ENCODE assay signal across 10 mouse cellular contexts in the genomic region with DNA sequence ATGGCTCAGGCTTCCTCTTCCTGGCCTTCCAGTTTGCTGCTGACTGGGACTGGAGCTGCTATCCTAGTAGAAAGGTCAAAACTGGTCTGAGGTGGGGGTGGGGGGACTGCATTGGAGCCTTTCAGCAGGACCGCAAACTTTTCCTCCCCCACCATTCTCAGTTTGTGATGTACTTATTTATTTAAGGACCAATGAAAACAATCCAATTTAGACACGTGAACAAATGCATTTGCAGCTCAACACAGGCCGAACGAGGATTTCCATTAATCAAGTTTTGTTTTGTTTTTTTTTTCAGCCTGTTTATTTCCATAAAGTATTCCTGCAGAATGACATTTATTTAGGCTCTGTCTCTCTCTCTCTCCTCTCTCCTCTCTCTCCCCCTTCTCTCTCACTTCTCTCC. TPM values are rescaled to one million over a fixed set of nuclear protein-coding genes. Genes with fewer than 3 reads are reported as not detected.
A peak's percentile ranks its signal among the peaks of the same experiment; 100 is the strongest.
DNase-seq lines count a peak whose midpoint lies in the region; ATAC-seq and TF ChIP-seq lines count a peak whose summit lies in the region.
"Had no signal": no experiment of that assay in that cellular context is flagged by ENCODE, and none has a peak within 500 bp of the region (broad histone marks: within the 10 kb centered on the region; RNA-seq: fewer than 3 reads in every experiment).

No protein-coding gene starts in this region.

- H3K4me2 ChIP-seq in forebrain, embryonic 14.5 days (ENCODE audit: low read length), result peak overlapping the region; percentile 98
- peak overlapping the region; percentile 99 for H3K4me2 ChIP-seq in neural tube, embryonic 15.5 days

- peak overlapping the region; percentile 62 for H3K4me3 ChIP-seq in lung, adult 2 months (replicated peaks; ENCODE audit: extremely low read depth, low read depth, low read length)
- H3K4me3 ChIP-seq in forebrain, embryonic 14.5 days (ENCODE audit: low read depth, low read length), result 0 out of 2 replicates have a peak overlapping the region, but pooled peaks have one; percentile 0
- H3K4me3 ChIP-seq in limb, embryonic 10.5 days, result peak overlapping the region; percentile 81
- peak overlapping the region; percentile 77 for H3K4me3 ChIP-seq in neural tube, embryonic 15.5 days (replicated peaks)

- no peak for DNase-seq in lung, adult 2 months
- no peak for DNase-seq in lung, postnatal 10 days
- DNase-seq in forebrain, embryonic 14.5 days (ENCODE audit: low spot score), result peak; percentile 23
- DNase-seq in limb, embryonic 10.5 days (ENCODE audit: low spot score), result no peak
- no peak for DNase-seq in cerebellum, postnatal 10 days
- DNase-seq in urinary bladder, postnatal 25 days (ENCODE audit: low spot score), result no peak
- DNase-seq: cerebellum, adult 8-10 months had no signal

- peaks cover 9% of the 10 kb centered on the region; the same call in 1 of the 2 replicates for H3K27me3 ChIP-seq in forebrain, embryonic 14.5 days (replicated peaks; ENCODE audit: control insufficient read depth, insufficient read depth, low read length)
- peaks cover 18% of the 10 kb centered on the region for H3K27me3 ChIP-seq in limb, embryonic 10.5 days (ENCODE audit: low read depth, poor library complexity, severe bottlenecking)
- peaks cover 7% of the 10 kb centered on the region; the same call in 1 of the 2 replicates for H3K27me3 ChIP-seq in neural tube, embryonic 15.5 days (replicated peaks)

- no peak overlapping the region for H3K9ac ChIP-seq in forebrain, embryonic 14.5 days (ENCODE audit: low read length)
- H3K9ac ChIP-seq in neural tube, embryonic 15.5 days (replicated peaks), result 0 out of 2 replicates have a peak overlapping the region, but pooled peaks have one; percentile 5

- H3K27ac ChIP-seq in forebrain, embryonic 14.5 days (ENCODE audit: low read depth, low read length), result no peak overlapping the region
- H3K27ac ChIP-seq in limb, embryonic 10.5 days, result peak overlapping the region; percentile 93; the same call in 1 of the 2 replicates
- H3K27ac ChIP-seq in neural tube, embryonic 15.5 days (replicated peaks), result no peak overlapping the region

- H3K9me3 ChIP-seq in forebrain, embryonic 14.5 days (replicated peaks; ENCODE audit: control insufficient read depth, low read length), result no peaks in the 10 kb centered on the region
- no peaks in the 10 kb centered on the region for H3K9me3 ChIP-seq in limb, embryonic 10.5 days (replicated peaks)
- no peaks in the 10 kb centered on the region for H3K9me3 ChIP-seq in neural tube, embryonic 15.5 days (replicated peaks)

- no peak for ATAC-seq in forebrain, embryonic 14.5 days
- no peak for ATAC-seq in neural tube, embryonic 15.5 days (ENCODE audit: low FRiP score)
- ATAC-seq in megakaryocyte, adult 5-6 weeks (ENCODE audit: poor library complexity, severe bottlenecking), result no peak

- H3K4me1 ChIP-seq in lung, adult 2 months (ENCODE audit: control insufficient read depth, insufficient read depth, low read length), result peaks cover 19% of the 10 kb centered on the region
- peaks cover 19% of the 10 kb centered on the region for H3K4me1 ChIP-seq in forebrain, embryonic 14.5 days (ENCODE audit: control insufficient read depth, insufficient read depth, low read length)
- peaks cover 92% of the 10 kb centered on the region for H3K4me1 ChIP-seq in limb, embryonic 10.5 days
- H3K4me1 ChIP-seq in neural tube, embryonic 15.5 days, result peaks cover 51% of the 10 kb centered on the region

- no peak for TF ChIP-seq POLR2A in lung, adult 2 months (IDR thresholded peaks at IDR 0.05; ENCODE audit: borderline replicate concordance, extremely low read depth, low read depth, low read length)

- no peak for TF ChIP-seq CTCF in lung, adult 2 months (IDR thresholded peaks at IDR 0.05; ENCODE audit: insufficient read depth, low read length)

- no peaks in the 10 kb centered on the region for H3K36me3 ChIP-seq in forebrain, embryonic 14.5 days (ENCODE audit: control insufficient read depth, insufficient read depth, low read length)
- H3K36me3 ChIP-seq in limb, embryonic 10.5 days, result peaks cover 19% of the 10 kb centered on the region
- H3K36me3 ChIP-seq in neural tube, embryonic 15.5 days, result no peaks in the 10 kb centered on the region

- 31% methylated on average over 4 of the region's 4 CpGs for WGBS in lung, adult 2 months
- 27% methylated on average over 4 of the region's 4 CpGs for WGBS in forebrain, embryonic 14.5 days
- WGBS in limb, embryonic 10.5 days, result 18% methylated on average over 4 of the region's 4 CpGs
- WGBS in neural tube, embryonic 15.5 days, result 27% methylated on average over 4 of the region's 4 CpGs

RNA-seq across cellular contexts. Expression of a gene that starts 2.5 kb away (rescaled TPM):
- 143 and 171 TPM in 2 replicates for polyA plus RNA-seq in lung, adult 2 months (2012; rRNA removed)
- 35.2 and 40.0 TPM in 2 replicates for polyA plus RNA-seq in forebrain, embryonic 14.5 days (2014; fragmentation: Nextera tagmentation; extraction: Ambion mirVana)
- 55.4 and 60.7 TPM in 2 replicates for polyA plus RNA-seq in limb, embryonic 10.5 days (2016; fragmentation: Nextera tagmentation; extraction: Ambion mirVana)
- polyA plus RNA-seq in neural tube, embryonic 15.5 days (2015; fragmentation: Nextera tagmentation; extraction: Ambion mirVana), result 39.5 and 40.2 TPM in 2 replicates
- not detected in 2 replicates for total RNA-seq in megakaryocyte, adult 5-6 weeks (2015)
- 0.07 TPM in 1 of 2 replicates, not detected in the other for total RNA-seq in megakaryocyte, adult 5-6 weeks (2017)
- total RNA-seq: hematopoietic stem cell, adult 5-6 weeks had no signal

Comparison
In these comparisons a context has a peak if more than half of its experiments do, and no peak if none do; other contexts are left out.
1. H3K4me3 ChIP-seq: peak in every context shown above with its lines; median percentile 81 in limb, embryonic 10.5 days; 77 in neural tube, embryonic 15.5 days; 62 in lung, adult 2 months; 0 in forebrain, embryonic 14.5 days.